Mouse (Mus musculus): ENCODE data around the gene Bub1. TPM values are rescaled to one million over a fixed set of nuclear protein-coding genes. Genes with fewer than 3 reads are reported as not detected.

The Bub1 gene
- 1 to 10 TPM; 3.7 to 5.1 TPM for total RNA-seq (2021)
- long read RNA-seq, experiment 1, partial matches to known transcripts = 0 of 7 reads
- long read RNA-seq, experiment 1, other reads (novel, unspliced or antisense) = 7 of 7 reads
- long read RNA-seq, experiment 2, partial matches to known transcripts = 0 of 8 reads
- long read RNA-seq, experiment 2, other reads (novel, unspliced or antisense) = 7 of 8 reads

- DNase-seq = peak; percentile 98
Observed at GRCm38 (mm10) chr2:127831401-127832102, at the start of gene Bub1. TSS of gene Bub1 (minus strand) at chr2:127831865.

- DNase-seq = no peak
Observed at GRCm38 (mm10) chr2:127881063-127881462, 49.4 kb upstream of the Bub1 start.

DNA sequence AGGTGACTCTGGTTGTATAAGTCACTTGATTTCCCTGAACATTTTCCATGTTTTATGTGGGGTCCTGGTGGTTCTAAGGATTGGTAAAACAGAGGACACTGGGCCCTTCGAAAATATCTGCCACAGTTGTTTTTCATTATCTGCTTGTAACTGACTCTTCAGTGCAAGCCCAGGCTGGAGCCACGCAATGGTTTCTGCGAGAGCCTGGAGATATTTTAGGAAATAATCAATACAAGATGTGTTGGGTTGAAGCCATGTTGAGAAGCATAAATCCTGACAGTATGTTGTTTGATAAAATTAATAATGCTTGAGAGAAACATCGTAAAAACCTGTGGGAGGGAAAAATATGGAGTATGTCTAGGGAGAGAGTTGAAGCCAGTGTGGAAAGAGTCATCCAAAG is 32.7 kb upstream of the Bub1 start:
- DNase-seq = no peak

GRCm38 (mm10) chr2:127854332-127854991 is 22.8 kb upstream of the Bub1 start:
- peak; percentile 79 for DNase-seq

GRCm38 (mm10) chr2:127850371-127850770 is 18.7 kb upstream of the Bub1 start:
- no peak for DNase-seq

- no peak for DNase-seq
Observed at GRCm38 (mm10) chr2:127846571-127846970, 14.9 kb upstream of the Bub1 start.

DNA sequence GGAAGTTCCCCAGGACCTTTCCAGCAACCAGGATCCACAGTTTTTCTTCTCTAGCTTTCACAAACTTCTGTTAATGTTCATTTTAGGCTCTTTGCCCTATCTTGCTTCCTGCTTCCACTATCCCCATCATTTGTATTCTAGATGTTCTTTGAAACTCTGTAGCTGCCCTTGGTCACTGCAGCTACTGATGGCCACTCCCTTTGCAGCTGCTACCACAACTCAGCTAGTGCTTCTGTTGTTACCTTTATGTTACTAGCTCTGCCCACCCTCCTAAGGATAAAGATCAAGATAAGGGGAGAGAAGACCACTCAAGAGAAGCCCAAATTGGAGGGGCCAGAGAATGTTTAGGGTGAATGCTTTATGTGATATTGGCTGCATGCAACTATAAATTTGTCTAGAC is 14.3 kb upstream of the Bub1 start:
- DNase-seq = no peak

GRCm38 (mm10) chr2:127845346-127845982 is 13.8 kb upstream of the Bub1 start:
- DNase-seq = no peak

DNA sequence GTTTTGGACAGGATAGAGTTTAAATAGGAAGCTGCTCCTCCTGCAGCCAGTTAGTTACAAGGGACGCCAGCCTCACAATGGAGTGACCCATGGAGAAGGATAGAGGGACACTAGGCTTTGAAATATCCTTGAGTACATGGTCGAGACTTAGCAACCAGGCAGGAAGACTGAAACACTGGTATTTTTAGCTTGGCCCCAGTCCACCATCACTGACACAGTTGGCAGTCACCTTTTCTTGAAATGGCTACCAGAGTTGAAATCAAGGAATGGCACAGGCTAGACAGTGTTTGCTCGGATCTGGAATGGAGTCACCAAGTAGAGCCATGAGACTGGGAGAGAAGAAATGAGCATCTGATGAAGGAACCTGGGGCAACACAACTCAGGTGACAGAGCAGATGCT is 10.8 kb upstream of the Bub1 start:
- DNase-seq = no peak

GRCm38 (mm10) chr2:127841402-127841801 is 9.7 kb upstream of the Bub1 start:
- no peak for DNase-seq

DNA sequence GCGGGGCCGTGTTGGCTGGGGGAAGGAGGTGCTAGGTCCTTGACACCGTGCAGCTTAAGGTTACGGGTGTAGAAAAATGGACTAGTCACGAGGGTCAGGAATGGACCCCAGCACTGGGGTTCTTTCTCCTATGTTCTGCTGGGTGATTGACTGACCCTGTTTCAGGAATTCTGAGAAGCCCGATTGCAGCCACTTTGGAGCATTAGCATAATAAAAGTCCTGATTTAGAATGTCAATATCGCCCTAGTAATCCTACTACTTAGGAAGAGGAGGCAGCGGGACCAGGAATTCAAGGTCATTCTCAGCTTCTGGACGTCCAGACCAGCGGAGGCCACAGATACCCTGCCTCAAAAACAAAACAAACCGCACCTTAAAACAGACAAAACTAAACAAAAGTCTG is 7.8 kb upstream of the Bub1 start:
- DNase-seq = no peak

- no peak for DNase-seq
Observed at GRCm38 (mm10) chr2:127838576-127838975, 6.9 kb upstream of the Bub1 start, which contains the start of gene Acoxl. TSS of gene Acoxl (plus strand) at chr2:127838876.

DNA sequence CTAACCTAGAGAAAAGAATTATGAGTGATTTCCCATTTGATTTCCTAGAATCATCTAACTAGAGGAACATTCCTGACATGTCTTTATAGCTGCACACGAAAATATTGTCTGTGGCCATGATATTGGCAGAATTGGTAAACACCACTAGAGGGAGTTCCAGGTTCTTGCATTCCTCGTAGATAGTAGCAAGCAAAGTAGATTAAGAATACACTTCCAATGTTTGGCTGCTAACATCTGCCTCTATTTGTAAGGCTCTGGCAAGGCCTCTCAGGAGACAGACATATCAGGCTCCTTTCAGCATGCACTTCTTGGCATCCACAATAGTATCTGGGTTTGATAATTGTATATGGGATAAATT is 1.1 kb upstream of the Bub1 start:
- DNase-seq = no peak

- no peak for DNase-seq
Observed at GRCm38 (mm10) chr2:127832103-127832832, 603 bp upstream of the Bub1 start.

DNA sequence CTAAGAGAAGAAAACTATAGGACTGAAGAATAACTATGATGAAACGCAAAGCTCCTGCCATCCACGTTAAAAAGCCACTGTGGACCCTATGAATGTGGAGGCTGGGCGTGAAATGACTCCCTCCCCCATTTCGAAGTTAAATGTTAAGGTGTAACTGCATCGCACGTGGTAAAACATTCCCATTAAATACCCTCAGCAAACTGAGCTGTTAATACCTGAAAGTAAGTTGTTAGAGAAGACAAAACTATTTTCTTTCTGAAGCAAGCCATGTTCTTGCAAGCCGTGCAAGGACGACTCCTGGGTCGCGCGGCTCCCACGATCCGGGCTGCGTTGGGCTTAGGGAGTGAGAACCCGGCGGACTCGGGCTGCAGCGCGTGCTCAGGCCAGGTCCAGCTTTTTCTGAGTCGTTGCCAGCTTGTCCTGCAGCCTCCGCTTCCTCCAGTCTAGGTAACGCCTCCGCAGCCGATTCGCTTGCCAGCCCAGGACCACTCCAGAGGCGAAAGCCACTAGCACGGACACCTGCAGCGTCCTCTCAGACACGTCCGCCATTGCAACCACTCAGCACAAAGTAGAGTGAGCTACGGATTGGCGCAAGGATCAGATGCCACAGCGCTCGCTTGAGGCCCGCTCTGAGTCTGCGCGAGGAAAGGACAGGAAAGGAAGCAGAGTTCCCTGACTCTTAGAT is 39.6 kb downstream of the Bub1 start, which contains the start of gene Mtln:
TSS of gene Mtln (minus strand) at position 570 of the 685 bp plus-strand sequence.
- DNase-seq = peak; percentile 77

DNA sequence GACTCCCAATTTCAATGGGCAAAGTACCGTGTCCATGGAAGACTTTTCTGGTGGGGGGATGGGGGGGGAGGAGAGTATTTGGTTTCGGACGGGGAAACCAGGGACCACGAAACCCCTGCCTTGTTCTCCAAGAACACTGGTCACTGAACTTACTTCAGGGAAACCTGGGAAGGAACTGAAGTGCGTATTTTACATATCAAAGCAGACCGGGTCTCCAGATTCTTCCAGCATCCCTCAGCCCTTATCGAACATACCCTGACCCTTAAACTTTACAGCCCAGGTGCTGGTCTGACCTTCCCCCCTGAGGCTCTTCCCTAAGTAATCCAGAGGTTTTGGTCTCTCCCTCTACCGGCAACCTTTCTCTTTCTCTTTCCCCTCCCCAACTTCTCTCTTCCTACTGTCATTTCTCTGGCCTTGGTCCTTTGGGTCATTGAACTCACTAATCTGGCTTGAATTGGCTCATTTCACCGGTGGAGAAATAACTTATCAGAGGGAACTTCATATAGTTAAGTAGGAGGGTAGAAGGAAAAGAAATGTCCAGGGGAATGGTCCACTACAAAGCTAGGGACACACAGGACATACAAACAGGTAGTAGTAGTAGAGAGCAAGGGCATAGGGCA is 41.9 kb downstream of the Bub1 start:
- no peak for DNase-seq

GRCm38 (mm10) chr2:127789138-127789537 is 42.5 kb downstream of the Bub1 start:
- DNase-seq = no peak

- DNase-seq = peak; percentile 88
Observed at GRCm38 (mm10) chr2:127788440-127789116, 43.1 kb downstream of the Bub1 start, which contains the start of gene Nphp1. TSS of gene Nphp1 (minus strand) at chr2:127788897.

GRCm38 (mm10) chr2:127787226-127787625 is 44.4 kb downstream of the Bub1 start:
- DNase-seq = no peak

- no peak for DNase-seq
Observed at GRCm38 (mm10) chr2:127778451-127778850, 53.2 kb downstream of the Bub1 start.

DNA sequence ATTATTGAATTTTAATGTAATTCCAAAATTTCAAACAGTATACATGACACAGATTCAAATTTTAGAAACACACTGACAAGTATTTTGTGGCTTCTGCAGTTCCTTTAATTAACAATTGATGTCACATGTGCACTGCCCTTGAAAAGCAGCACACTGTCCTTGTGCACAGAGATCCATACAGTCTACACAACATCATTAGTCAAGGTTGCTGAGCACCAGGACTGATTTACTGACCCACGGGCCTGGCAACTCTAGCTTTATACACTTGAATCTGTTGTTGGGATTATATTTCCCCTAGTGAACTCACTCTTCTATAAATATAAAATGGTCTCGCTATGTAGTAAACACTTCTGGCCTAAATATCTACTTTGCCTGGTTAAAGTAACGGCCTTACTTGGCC is 56.7 kb downstream of the Bub1 start:
- DNase-seq = no peak

Data from gastrocnemius, postnatal 10 days (tissue).